Mouse (Mus musculus) C2C12 (cell line): ENCODE measurements around the gene Ttc33. TPM values are rescaled to one million over a fixed set of nuclear protein-coding genes. Genes with fewer than 3 reads are reported as not detected.

ENCODE experiments used
- H3K27me3 ChIP-seq: one replicate; pipeline ENCODE4 v1.6.1; 2011; ENCODE audit not compliant: control insufficient read depth, insufficient read depth, insufficient read length
- H3K36me3 ChIP-seq: one replicate; pipeline ENCODE4 v1.6.1; 2011; ENCODE audit not compliant: control insufficient read depth, insufficient read depth
- H3K4me3 ChIP-seq: one replicate; pipeline ENCODE4 v1.5.1; 2011; ENCODE audit warnings: mild to moderate bottlenecking, control low read depth; ENCODE audit not compliant: poor library complexity, insufficient read depth, severe bottlenecking
- H3K79me2 ChIP-seq: one replicate; pipeline ENCODE4 v1.6.1; 2011; ENCODE audit not compliant: control insufficient read depth, insufficient read depth
- H3K79me3 ChIP-seq: one replicate; pipeline ENCODE4 v1.6.1; 2011; ENCODE audit warnings: low read depth, control low read depth
- H3ac ChIP-seq: one replicate; pipeline ENCODE3; 2011; ENCODE audit warnings: low read depth; ENCODE audit not compliant: control insufficient read depth, insufficient read length
- CEBPB ChIP-seq: IDR thresholded peaks from one replicate; pipeline ENCODE4 v1.6.1; 2011; ENCODE audit warnings: low read depth, mild to moderate bottlenecking, control low read depth, moderate library complexity
- CTCF ChIP-seq: IDR thresholded peaks from one replicate; pipeline ENCODE4 v1.5.1; 2011; ENCODE audit not compliant: control insufficient read depth, insufficient read depth, insufficient read length
- FOSL1 ChIP-seq: IDR thresholded peaks from one replicate; pipeline ENCODE4 v1.8.0; 2011; ENCODE audit warnings: mild to moderate bottlenecking, low read length; ENCODE audit not compliant: poor library complexity, insufficient read depth, severe bottlenecking
- MAX ChIP-seq: IDR thresholded peaks from one replicate; pipeline ENCODE4 v1.6.1; 2011; ENCODE audit warnings: mild to moderate bottlenecking, control low read depth
- MYOD1 ChIP-seq: IDR thresholded peaks from one replicate; pipeline ENCODE4 v1.6.1; 2011; ENCODE audit warnings: low read depth; ENCODE audit not compliant: control insufficient read depth, insufficient read length
- MYOG ChIP-seq: IDR thresholded peaks from one replicate; pipeline ENCODE4 v1.6.1; 2011; ENCODE audit not compliant: control insufficient read depth, insufficient read length; ENCODE audit errors: extremely low read depth
- USF1 ChIP-seq: IDR thresholded peaks from one replicate; pipeline ENCODE4 v1.6.1; 2011; ENCODE audit warnings: low read depth, mild to moderate bottlenecking, control low read depth, moderate library complexity
- polyA plus RNA-seq: library from polyadenylated mRNA; unstranded; fragments of >200 nt; fragmentation: generic; extraction: Trizol; gene quantifications from one replicate; pipeline ENCODE4 v1.2.1, GENCODE M21; 2012; ENCODE audit warnings: missing spikeins

Ttc33 gene
- polyA plus RNA-seq, 1 experiment = 15.8 TPM

- Histone ChIP-seq H3ac (no peak overlapping the region), H3K4me3 (no peak overlapping the region), H3K79me3 (no peaks in the 10 kb centered on the region), H3K36me3 (no peaks in the 10 kb centered on the region), H3K27me3 (no peaks in the 10 kb centered on the region), H3K79me2 (no peaks in the 10 kb centered on the region)
- TF ChIP-seq MYOG (no peak), MAX (no peak), USF1 (no peak), MYOD1 (no peak)
These were observed 77.7 kb downstream of the Ttc33 start for GRCm38 (mm10) chr15:5262874-5263504.

- Histone ChIP-seq H3K27me3 (no peaks in the 10 kb centered on the region), H3K4me3 (no peak overlapping the region), H3ac (no peak overlapping the region), H3K79me2 (no peaks in the 10 kb centered on the region), H3K79me3 (no peaks in the 10 kb centered on the region), H3K36me3 (no peaks in the 10 kb centered on the region)
- TF ChIP-seq FOSL1 (no peak), CEBPB (no peak), MAX (no peak), CTCF (no peak), MYOD1 (no peak), USF1 (no peak), MYOG (no peak)
These were observed 80.8 kb downstream of the Ttc33 start for GRCm38 (mm10) chr15:5266095-5266494.

Other genes starting within 250 kb of the Ttc33 start
- not detected for gene C7, start 121.8 kb upstream of the Ttc33 start, polyA plus RNA-seq
- gene Card6, start 77.0 kb upstream of the Ttc33 start, polyA plus RNA-seq = 5.2 TPM
- gene Rpl37, start 68.9 kb upstream of the Ttc33 start, polyA plus RNA-seq = 4,450 TPM
- gene Prkaa1, start 41.7 kb upstream of the Ttc33 start, polyA plus RNA-seq = 21.3 TPM
- gene Ptger4, start 58.7 kb downstream of the Ttc33 start, polyA plus RNA-seq = 10.7 TPM